Mouse (Mus musculus): ENCODE data around the gene Agbl1. TPM values are rescaled to one million over a fixed set of nuclear protein-coding genes. Genes with fewer than 3 reads are reported as not detected.
A peak's percentile ranks its signal among the peaks of the same experiment; 100 is the strongest.

The Agbl1 gene
- polyA plus RNA-seq, 1 experiment from 2014 or later, result 0.09 TPM

DNA sequence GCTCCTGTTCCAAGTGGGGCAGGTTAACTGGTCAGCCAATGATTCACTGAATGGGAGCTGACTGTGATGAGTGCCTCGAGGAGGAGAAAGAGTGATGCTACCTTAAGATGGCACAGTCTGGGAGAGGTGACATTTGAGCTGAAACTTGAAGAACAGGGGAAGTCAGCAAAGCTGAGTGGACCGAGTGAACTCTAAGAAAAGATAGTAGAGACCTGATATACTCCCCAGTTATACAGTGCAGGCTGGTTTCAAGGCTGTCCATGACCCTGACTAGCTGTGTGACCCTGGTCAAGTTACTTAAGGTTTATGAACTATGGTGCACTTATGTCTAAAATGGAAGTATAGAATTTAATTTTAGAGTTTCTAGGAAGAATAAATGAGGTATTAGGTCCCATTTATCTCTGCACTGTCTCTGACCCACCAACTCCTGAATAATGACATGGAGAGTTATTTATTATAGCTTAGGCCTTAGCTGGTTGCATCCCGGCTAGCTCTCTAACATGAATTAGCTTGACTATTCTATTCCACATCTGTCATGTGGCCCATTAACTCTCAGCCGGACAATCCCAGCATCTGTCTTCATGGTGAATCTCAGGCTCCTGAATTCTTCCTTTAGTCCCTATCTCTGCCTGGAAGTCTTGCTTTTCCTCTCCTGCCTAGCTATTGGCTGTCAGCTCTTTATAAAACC lies 92.3 kb downstream of the Agbl1 start:
- 76% methylated on average over 4 of the region's 4 CpGs for WGBS

DNA sequence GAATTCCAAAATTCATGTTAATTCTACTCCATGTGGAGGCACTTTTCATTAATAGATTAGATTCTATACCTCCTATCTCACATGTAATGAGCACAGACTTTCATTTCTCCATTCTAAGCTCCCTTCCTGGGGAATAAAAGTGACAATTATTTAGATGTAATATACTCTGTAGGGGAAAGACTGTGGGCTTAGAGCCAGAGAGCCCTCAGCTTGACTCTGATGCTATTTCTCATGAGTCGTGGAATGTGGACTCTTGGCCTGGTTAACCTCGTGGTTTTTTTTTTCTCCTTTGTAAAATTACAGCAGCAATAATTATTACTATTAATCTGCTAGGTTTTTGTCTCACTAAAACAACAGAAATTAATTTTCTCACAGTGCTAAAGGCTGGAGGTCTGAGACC lies 96.4 kb downstream of the Agbl1 start:
- Histone ChIP-seq H3K4me1 (no peaks in the 10 kb centered on the region), H3K27me3 (ENCODE audit: insufficient read depth, poor library complexity, severe bottlenecking) (no peaks in the 10 kb centered on the region), H3K4me3 (no peak overlapping the region), H3K27ac (no peak overlapping the region), H3K9me3 (no peaks in the 10 kb centered on the region), H3K36me3 (no peaks in the 10 kb centered on the region)
- no peak for DNase-seq (ENCODE audit: low spot score)
- WGBS, result 62% methylated on average over 2 of the region's 2 CpGs

More for the DNA sequence above, 92.3 kb downstream of the Agbl1 start:
- no peak for DNase-seq (ENCODE audit: low spot score)
- H3K4me1 ChIP-seq, result no peaks in the 10 kb centered on the region
- no peaks in the 10 kb centered on the region for H3K9me3 ChIP-seq
- no peak overlapping the region for H3K4me3 ChIP-seq
- no peaks in the 10 kb centered on the region for H3K36me3 ChIP-seq
- no peak overlapping the region for H3K27ac ChIP-seq
- H3K27me3 ChIP-seq (ENCODE audit: insufficient read depth, poor library complexity, severe bottlenecking), result no peaks in the 10 kb centered on the region

DNA sequence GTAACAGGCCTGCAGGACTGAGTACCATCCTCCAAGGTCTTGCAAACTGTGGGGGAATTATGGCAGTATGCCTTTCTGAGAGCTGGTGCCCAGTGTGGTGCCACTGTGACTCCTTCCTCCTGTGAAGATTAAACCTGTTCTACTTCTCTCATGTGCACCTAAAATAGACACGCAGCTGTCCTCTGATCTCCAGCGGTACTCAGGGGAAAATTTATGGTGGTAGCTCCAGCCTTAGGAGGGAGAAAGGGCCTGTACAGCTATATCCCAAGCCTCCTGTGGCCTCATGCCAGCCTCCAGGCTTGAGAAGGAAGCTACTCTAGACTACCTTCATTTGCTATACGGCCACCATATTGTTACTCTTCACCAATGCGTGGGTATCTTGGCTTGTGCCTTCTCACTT lies 109.6 kb downstream of the Agbl1 start:
- Histone ChIP-seq H3K27ac (no peak overlapping the region), H3K9me3 (no peaks in the 10 kb centered on the region), H3K27me3 (ENCODE audit: insufficient read depth, poor library complexity, severe bottlenecking) (no peaks in the 10 kb centered on the region), H3K36me3 (no peaks in the 10 kb centered on the region), H3K4me3 (no peak overlapping the region), H3K4me1 (no peaks in the 10 kb centered on the region)
- DNase-seq (ENCODE audit: low spot score), result no peak
- WGBS, result 93% methylated on average over 4 of the region's 4 CpGs

DNA sequence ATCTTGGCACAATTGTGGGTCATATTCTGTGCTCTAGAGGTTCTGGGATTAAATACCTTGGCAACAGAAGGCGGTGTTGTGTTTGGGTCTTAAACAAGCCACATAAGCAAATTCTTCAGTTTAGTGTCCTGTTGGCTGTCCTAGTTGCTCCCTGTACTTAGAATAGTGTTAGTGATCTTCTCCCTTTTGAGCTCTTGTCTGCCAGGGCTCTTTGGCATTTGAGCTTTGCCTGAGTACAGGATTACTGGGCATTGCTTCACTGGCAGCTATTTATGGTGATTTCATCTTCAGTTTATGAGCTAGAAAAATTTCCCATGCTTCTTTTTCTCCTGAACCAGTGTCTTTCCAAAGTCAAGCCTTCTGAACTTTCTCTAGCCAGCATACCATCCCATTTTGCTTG lies 111.9 kb downstream of the Agbl1 start:
- Histone ChIP-seq H3K36me3 (no peaks in the 10 kb centered on the region), H3K9me3 (no peaks in the 10 kb centered on the region), H3K4me1 (no peaks in the 10 kb centered on the region), H3K27me3 (ENCODE audit: insufficient read depth, poor library complexity, severe bottlenecking) (no peaks in the 10 kb centered on the region), H3K27ac (no peak overlapping the region), H3K4me3 (no peak overlapping the region)
- no peak for DNase-seq (ENCODE audit: low spot score)
- 94% methylated on average over 1 of the region's 1 CpGs for WGBS

DNA sequence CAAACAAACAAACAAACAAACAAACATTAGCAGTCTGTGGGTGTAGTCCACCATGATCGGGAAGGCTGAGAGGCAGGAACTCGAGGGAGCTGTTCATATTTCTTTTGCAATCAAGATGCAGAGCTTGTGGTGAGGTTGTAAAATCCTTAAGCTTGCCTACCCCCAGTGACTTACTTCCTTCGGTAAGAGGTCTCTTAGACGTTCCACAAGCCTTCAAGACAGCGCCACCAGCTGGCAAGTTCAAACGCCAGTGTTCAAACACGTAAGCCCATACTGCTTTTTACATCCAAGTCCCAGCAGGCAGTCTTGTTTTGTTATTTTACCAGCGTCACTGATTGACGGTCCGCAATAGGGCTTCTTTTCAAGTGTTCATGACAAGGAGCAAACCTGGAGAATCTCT lies 123.8 kb downstream of the Agbl1 start:
- DNase-seq (ENCODE audit: low spot score), result no peak
- Histone ChIP-seq H3K36me3 (no peaks in the 10 kb centered on the region), H3K27me3 (ENCODE audit: insufficient read depth, poor library complexity, severe bottlenecking) (no peaks in the 10 kb centered on the region), H3K27ac (no peak overlapping the region), H3K4me3 (no peak overlapping the region), H3K4me1 (no peaks in the 10 kb centered on the region), H3K9me3 (no peaks in the 10 kb centered on the region)
- 46% methylated on average over 10 of the region's 10 CpGs for WGBS

DNA sequence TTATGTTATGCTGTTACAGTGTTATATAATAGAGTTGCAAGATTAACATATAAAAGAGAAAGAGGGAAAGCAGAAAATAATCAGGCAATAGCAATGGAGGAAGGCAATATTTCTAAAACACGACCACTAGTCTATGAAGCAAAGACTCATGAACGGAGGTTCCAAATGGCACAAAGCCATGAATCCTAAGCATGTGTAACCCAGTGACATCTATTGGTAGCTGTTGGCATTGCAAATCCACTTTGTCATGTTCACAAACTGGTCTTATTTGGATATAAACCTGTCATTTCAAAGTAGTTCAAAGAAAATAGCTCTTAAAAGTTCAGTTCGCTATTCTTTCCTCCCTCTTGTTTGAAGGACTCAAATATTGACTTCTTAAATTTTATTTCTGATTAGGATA lies 124.8 kb downstream of the Agbl1 start:
- no peak for DNase-seq (ENCODE audit: low spot score)
- Histone ChIP-seq H3K4me3 (no peak overlapping the region), H3K27me3 (ENCODE audit: insufficient read depth, poor library complexity, severe bottlenecking) (no peaks in the 10 kb centered on the region), H3K4me1 (no peaks in the 10 kb centered on the region), H3K27ac (no peak overlapping the region), H3K9me3 (no peaks in the 10 kb centered on the region), H3K36me3 (no peaks in the 10 kb centered on the region)
- WGBS, result 35% methylated on average over 3 of the region's 3 CpGs

DNA sequence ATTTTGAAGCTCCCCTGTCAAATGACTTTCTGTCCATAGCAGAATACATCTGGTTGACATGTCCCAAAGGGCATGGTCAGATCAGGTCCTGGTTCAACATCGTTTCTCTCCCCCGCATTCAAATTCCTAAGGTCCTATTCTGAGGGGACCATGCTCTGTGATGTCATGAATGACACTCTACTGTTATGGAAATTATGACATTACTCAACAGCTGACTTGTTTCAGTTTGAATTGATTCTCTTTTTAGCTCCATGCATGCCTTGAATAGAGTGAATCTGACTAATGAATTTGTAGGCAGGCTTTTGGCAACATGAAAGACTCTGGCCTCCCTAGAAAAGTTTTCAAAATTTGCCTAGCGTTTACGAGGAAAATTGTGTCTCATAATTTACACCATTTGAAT lies 141.6 kb downstream of the Agbl1 start:
- WGBS, result 87% methylated on average over 4 of the region's 4 CpGs
- Histone ChIP-seq H3K27ac (no peak overlapping the region), H3K36me3 (no peaks in the 10 kb centered on the region), H3K27me3 (ENCODE audit: insufficient read depth, poor library complexity, severe bottlenecking) (no peaks in the 10 kb centered on the region), H3K9me3 (no peaks in the 10 kb centered on the region), H3K4me3 (no peak overlapping the region), H3K4me1 (peaks cover 8% of the 10 kb centered on the region; the same call in 1 of the 2 replicates)
- no peak for DNase-seq (ENCODE audit: low spot score)

DNA sequence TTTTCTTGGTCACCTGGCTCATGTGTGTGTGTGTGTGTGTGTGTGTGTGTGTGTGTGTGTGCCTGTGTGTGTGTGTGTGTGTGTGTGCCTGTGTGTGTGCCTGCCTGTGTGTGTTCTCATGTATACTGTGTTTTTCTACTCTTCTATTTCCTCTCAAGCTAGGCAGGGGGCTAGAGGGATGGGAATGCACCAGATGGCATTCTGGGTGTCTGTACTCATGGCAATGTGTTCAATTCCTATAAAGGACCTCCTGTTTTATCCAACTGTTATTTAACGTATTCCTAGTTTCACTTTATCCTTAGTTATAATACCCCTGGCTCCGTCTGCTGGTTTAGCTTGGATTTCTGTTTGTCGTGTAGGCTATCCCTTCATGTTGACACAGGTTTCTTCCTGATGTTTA lies 149.8 kb downstream of the Agbl1 start:
- Histone ChIP-seq H3K4me3 (no peak overlapping the region), H3K36me3 (no peaks in the 10 kb centered on the region), H3K27ac (no peak overlapping the region), H3K27me3 (ENCODE audit: insufficient read depth, poor library complexity, severe bottlenecking) (no peaks in the 10 kb centered on the region), H3K9me3 (no peaks in the 10 kb centered on the region), H3K4me1 (no peaks in the 10 kb centered on the region)
- no peak for DNase-seq (ENCODE audit: low spot score)
- 88% methylated on average over 3 of the region's 3 CpGs for WGBS

DNA sequence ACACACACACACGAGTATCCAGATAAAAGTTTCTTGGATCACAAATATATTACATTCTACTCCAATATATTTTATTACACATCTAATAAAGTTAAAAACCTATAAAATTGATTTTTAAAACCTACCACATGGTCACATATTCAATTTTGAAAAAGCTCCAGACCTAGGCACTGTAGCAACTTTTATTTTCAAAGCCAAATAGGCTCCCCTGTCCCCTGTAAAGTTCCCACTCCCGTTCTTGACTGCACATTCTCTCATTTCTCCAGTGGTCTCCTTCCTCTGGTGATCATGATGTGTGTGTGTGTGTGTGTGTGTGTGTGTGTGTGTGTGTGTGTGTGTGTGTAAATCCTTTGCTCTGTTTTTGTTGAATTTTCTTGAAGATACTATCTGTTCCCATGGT lies 152.3 kb downstream of the Agbl1 start:
- no peak overlapping the region for H3K4me3 ChIP-seq
- no peak overlapping the region for H3K27ac ChIP-seq
- H3K36me3 ChIP-seq, result no peaks in the 10 kb centered on the region
- H3K27me3 ChIP-seq (ENCODE audit: insufficient read depth, poor library complexity, severe bottlenecking), result no peaks in the 10 kb centered on the region
- H3K9me3 ChIP-seq, result no peaks in the 10 kb centered on the region
- 79% methylated on average over 2 of the region's 2 CpGs for WGBS
- DNase-seq (ENCODE audit: low spot score), result no peak
- no peaks in the 10 kb centered on the region for H3K4me1 ChIP-seq

DNA sequence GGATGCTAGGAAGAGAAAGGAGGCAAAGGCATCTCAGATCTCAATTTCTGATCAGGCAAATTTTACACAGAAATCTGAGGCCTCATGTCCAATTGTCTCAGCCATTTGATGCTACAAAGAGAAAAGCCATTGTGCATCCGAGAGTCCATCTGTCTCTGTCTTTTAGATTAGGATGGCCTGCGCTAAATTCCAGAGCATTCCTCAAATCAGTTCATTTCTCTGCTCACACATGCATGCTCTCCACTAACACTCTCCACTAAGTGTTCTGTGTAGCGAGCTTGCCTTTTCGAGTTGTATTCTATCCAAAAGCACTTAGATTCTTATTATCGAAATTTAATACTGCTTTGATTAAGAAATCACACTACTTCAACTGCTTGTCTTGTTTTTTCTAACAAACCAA lies 159.6 kb downstream of the Agbl1 start:
- H3K4me1 ChIP-seq, result no peaks in the 10 kb centered on the region

DNA sequence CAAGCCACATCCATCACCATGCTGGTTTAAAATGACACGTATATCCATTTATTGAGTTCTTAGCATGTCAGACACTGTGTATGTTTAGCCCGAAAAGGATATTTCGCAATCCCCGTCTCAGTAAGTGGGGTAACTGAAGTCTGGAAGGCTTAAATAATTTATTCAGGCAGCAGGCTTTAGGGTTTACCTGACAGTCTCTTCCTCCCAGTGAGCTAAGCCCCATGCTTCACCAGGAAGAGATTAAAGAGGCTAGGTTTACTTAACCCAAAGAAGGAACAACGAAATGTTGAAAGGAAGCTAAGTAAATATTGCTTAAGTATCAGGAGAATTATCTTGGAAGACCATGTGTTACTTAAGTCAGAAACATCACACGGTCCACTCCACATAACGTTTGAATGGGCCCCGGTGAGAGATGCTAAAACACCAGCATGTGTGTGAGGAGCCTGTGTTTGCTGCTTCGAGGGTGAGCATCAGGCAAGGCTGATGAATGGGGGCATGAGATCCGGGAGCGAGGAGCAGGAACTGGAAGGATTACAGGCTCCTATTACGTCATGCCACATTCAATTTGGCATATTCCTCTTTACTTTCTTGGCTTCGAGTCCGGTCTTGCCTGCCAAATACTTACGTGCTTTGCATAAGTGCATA lies 162.7 kb downstream of the Agbl1 start:
- no peaks in the 10 kb centered on the region for H3K27me3 ChIP-seq (ENCODE audit: insufficient read depth, poor library complexity, severe bottlenecking)
- WGBS, result 28% methylated on average over 15 of the region's 15 CpGs
- no peak overlapping the region for H3K27ac ChIP-seq
- H3K4me1 ChIP-seq, result no peaks in the 10 kb centered on the region
- no peak for DNase-seq (ENCODE audit: low spot score)
- H3K9me3 ChIP-seq, result no peaks in the 10 kb centered on the region
- peak overlapping the region; percentile 49 for H3K4me3 ChIP-seq
- H3K36me3 ChIP-seq, result no peaks in the 10 kb centered on the region

More for the DNA sequence above, 159.6 kb downstream of the Agbl1 start:
- 69% methylated on average over 5 of the region's 5 CpGs for WGBS
- Histone ChIP-seq H3K27me3 (ENCODE audit: insufficient read depth, poor library complexity, severe bottlenecking) (no peaks in the 10 kb centered on the region), H3K27ac (no peak overlapping the region), H3K36me3 (no peaks in the 10 kb centered on the region), H3K4me3 (no peak overlapping the region), H3K9me3 (no peaks in the 10 kb centered on the region)
- DNase-seq (ENCODE audit: low spot score), result no peak

DNA sequence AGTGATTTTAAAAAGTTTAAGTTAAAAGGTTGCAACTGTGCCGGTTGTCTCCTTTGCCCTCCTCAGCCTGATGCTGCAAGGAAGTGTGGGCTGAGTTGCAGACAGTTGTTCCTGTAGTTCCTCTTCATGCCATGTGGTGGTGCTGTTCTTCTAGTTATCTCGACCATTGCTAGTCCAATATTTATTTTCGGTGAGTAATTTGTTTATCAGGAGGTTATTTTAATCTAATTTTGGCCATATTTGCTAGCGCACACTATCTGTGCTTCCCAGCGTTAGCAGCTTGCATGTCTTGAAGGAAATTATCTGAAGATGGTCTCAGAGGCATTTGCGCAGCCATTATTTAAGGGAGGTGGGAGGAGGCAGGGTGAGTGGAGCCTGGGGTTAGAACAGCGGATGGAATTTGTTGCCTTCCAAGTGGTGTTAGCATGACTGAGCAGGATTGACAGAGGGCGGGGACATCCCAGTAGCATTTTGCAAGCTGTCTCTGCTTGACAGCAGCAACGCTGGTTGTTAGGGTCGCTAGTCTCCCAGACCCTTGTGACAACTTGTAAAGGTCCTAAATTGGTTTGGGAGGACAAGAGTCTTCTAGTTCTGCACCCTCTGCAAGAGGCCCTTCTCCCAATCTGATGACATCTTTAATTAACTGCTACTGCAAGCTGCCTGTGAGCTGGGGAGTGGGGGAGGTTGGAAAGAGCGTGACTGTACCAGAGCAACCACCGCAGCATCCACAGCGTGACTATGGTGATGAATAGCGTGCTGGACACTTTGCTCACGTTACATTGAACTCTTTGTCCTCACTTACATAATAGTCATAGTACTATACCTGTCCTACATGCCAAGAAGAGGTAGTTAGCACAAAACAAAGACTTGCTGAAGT lies 163.5 kb downstream of the Agbl1 start:
- Histone ChIP-seq H3K27me3 (ENCODE audit: insufficient read depth, poor library complexity, severe bottlenecking) (no peaks in the 10 kb centered on the region), H3K27ac (no peak overlapping the region), H3K9me3 (no peaks in the 10 kb centered on the region), H3K4me1 (no peaks in the 10 kb centered on the region), H3K36me3 (no peaks in the 10 kb centered on the region), H3K4me3 (peak overlapping the region; percentile 49)
- DNase-seq (ENCODE audit: low spot score), result no peak
- WGBS, result 20% methylated on average over 15 of the region's 15 CpGs

DNA sequence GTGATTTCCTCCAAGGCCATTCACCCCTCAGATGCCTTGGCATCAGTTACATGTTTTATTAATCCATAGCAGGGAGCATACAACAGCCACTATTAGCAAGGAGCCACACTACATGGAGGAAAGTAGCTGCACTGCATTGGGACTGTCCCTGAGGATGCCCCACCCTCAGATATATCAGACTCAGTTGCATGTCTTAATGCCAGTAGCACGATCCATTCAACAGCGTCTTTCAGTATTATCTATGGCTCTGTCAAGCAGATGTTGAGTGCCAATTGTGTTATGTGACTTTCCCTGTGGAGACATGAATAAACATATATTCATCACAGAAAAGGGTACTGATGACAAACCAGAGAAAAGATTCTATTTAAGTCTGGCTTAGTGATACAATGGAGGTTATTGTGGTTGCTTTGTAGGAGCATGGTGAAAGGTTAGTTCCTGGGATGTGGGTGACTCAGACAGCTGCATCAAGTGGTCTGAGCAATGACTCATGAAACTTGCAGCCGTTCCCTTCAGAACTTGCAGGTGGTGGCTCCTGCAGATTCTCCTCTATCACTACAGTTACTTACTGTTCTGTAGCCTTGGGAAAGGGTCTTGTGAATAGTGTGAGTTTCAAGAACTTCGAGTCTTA lies 178.4 kb downstream of the Agbl1 start:
- 64% methylated on average over 4 of the region's 4 CpGs for WGBS
- DNase-seq (ENCODE audit: low spot score), result no peak
- 0 out of 2 replicates have a peak, but pooled peaks cover 10% of the 10 kb centered on the region for H3K4me1 ChIP-seq

More for the DNA sequence above, 178.4 kb downstream of the Agbl1 start:
- Histone ChIP-seq H3K27ac (no peak overlapping the region), H3K4me3 (no peak overlapping the region), H3K36me3 (no peaks in the 10 kb centered on the region), H3K9me3 (no peaks in the 10 kb centered on the region), H3K27me3 (ENCODE audit: insufficient read depth, poor library complexity, severe bottlenecking) (no peaks in the 10 kb centered on the region)

All from heart, embryonic 10.5 days (tissue).